Mouse (Mus musculus) midbrain, embryonic 11.5 days (tissue): ENCODE results near the gene St6galnac3. TPM values are rescaled to one million over a fixed set of nuclear protein-coding genes. Genes with fewer than 3 reads are reported as not detected.
A peak's percentile ranks its signal among the peaks of the same experiment; 100 is the strongest.

Experiments used
- ATAC-seq: fragments of 200-750 bp; cut with Nextera tagmentation; 2 replicates; pipeline ENCODE4 v1.8.0; 2017; ENCODE audit warnings: moderate TSS enrichment, moderate library complexity; ENCODE audit not compliant: low FRiP score
- DNase-seq: peaks from one replicate; pipeline ENCODE4 v3.0.0; 2015; ENCODE audit warnings: low spot score; ENCODE audit errors: missing footprints
- H3K27ac ChIP-seq: fragments of 300-500 bp; sonication (generic); 2 replicates; pipeline ENCODE4 v1.5.1; 2014; ENCODE audit warnings: low read depth, low read length
- H3K27me3 ChIP-seq: fragments of 300-500 bp; sonication (generic); 2 replicates; pipeline ENCODE4 v1.6.1; 2014; ENCODE audit warnings: mild to moderate bottlenecking, low read length, moderate library complexity, mixed read lengths; ENCODE audit not compliant: control insufficient read depth, insufficient read depth
- H3K36me3 ChIP-seq: fragments of 300-500 bp; sonication (generic); 2 replicates; pipeline ENCODE4 v1.6.1; 2014; ENCODE audit warnings: mild to moderate bottlenecking, low read length, moderate library complexity, mixed read lengths; ENCODE audit not compliant: control insufficient read depth, insufficient read depth
- H3K4me1 ChIP-seq: fragments of 300-500 bp; sonication (generic); 2 replicates; pipeline ENCODE4 v1.6.1; 2014; ENCODE audit warnings: low read length; ENCODE audit not compliant: control insufficient read depth, insufficient read depth
- H3K4me2 ChIP-seq: fragments of 300-500 bp; sonication (generic); 2 replicates; pipeline ENCODE4 v1.6.1; 2014; ENCODE audit warnings: mild to moderate bottlenecking, moderate library complexity
- H3K4me3 ChIP-seq: fragments of 300-500 bp; sonication (generic); 2 replicates; pipeline ENCODE4 v1.5.1; 2014; ENCODE audit warnings: low read depth, low read length
- H3K9ac ChIP-seq: fragments of 300-500 bp; sonication (generic); 2 replicates; pipeline ENCODE4 v1.6.1; 2014; ENCODE audit warnings: low read length
- H3K9me3 ChIP-seq: fragments of 300-500 bp; sonication (generic); 2 replicates; pipeline ENCODE4 v1.6.1; 2016; ENCODE audit warnings: low read length; ENCODE audit not compliant: control insufficient read depth
- WGBS: fragments of 180-500 bp; shearing (Covaris S2); extraction: QIAGEN DNeasy Blood & Tissue Kit; methylation state at CpG from one replicate; pipeline ENCODE4 v1.1.7; 2014; 5-methylcytosine and 5-hydroxymethylcytosine counted together
- polyA plus RNA-seq: library from polyadenylated mRNA; unstranded; fragments of >200 nt; fragmentation: Nextera tagmentation; extraction: Ambion mirVana; gene quantifications from 2 replicates; pipeline ENCODE4 v1.2.1, GENCODE M21; 2014

St6galnac3 gene
- polyA plus RNA-seq, 1 experiment from 2014 or later = 35.7 TPM

DNA sequence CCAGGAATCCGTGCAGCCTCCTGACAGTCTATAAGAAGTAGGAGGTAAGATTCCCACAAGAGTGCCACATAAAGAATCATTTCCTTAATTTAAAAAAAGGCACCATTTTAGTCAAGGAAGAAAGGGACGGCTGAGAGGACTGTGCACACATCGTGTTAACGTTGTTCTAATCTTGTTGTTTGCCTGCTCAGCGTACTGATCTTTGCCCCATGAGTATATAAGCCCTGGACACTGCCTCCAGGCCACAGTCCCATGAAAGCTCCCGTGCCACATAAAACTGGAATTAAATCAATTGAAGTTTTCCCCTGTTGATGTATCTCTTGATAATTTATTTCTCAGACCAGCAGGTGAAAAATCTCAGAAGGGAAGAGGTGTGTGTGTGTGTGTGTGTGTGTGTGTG, 195.8 kb downstream of the St6galnac3 start:
- no peak for ATAC-seq

DNA sequence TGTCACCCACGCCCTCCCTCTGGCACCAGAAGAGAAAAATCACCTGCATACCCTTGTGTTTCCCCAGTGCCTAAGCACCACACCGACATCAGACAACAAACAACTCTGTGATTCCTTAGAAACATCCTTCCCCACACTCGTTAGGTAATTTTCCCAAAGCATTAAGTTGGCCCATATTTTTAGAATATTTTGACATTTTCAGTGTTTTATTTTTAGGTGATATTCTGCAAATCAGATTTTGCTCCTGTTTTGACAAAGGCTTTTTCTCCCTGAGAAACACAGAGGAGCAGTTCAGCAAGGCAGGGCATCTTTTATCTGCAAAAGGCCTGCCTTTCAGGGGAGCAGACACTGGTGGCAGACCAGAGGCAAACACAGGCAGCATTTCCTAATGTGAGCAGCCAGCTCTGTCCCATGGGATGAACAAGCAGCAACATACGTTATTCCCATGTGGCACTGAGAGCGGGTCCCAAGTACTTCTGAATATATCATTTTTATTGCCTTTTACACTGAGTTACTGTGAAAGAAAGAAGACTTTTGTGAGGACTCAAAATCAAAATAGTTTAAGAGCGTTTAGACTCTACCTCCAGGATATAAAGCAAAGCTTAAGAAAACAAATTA, 199.7 kb downstream of the St6galnac3 start:
- Histone ChIP-seq H3K4me3 (no peak overlapping the region), H3K9ac (no peak overlapping the region), H3K27ac (no peak overlapping the region), H3K4me2 (no peak overlapping the region), H3K9me3 (no peaks in the 10 kb centered on the region), H3K27me3 (no peaks in the 10 kb centered on the region), H3K4me1 (no peaks in the 10 kb centered on the region), H3K36me3 (no peaks in the 10 kb centered on the region)
- DNase-seq = no peak
- ATAC-seq = no peak
- 82% methylated on average over 6 of the region's 6 CpGs for WGBS

More for the DNA sequence above, 195.8 kb downstream of the St6galnac3 start:
- Histone ChIP-seq H3K9ac (no peak overlapping the region), H3K4me1 (no peaks in the 10 kb centered on the region), H3K4me2 (no peak overlapping the region), H3K27ac (no peak overlapping the region), H3K9me3 (no peaks in the 10 kb centered on the region), H3K4me3 (no peak overlapping the region), H3K36me3 (no peaks in the 10 kb centered on the region), H3K27me3 (no peaks in the 10 kb centered on the region)
- DNase-seq = no peak
- 87% methylated on average over 6 of the region's 6 CpGs for WGBS

DNA sequence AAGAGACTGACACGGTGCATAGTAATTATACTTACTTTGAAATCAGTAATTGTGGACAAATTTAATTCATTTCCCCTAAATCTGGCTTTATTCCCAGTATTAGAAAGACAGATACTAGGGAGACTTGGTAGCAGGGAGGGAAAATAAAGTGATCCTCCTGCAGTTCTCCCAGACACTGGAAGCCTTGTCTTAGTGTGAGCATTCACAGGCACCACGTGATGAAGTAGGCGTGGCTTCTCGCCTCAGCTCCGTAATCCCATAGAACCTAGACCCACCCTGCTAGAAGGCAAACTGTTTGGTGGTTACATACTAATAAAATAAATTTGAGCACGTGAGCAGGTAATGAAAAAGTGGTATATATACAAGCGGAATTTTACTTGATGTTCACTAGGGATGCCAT, 208.1 kb downstream of the St6galnac3 start:
- no peak for ATAC-seq
- DNase-seq = peak; percentile 28
- H3K9me3 ChIP-seq = no peaks in the 10 kb centered on the region
- no peaks in the 10 kb centered on the region for H3K36me3 ChIP-seq
- H3K9ac ChIP-seq = no peak overlapping the region
- H3K27me3 ChIP-seq = no peaks in the 10 kb centered on the region
- no peaks in the 10 kb centered on the region for H3K4me1 ChIP-seq
- H3K4me3 ChIP-seq = no peak overlapping the region
- WGBS = 80% methylated on average over 7 of the region's 7 CpGs
- H3K27ac ChIP-seq = no peak overlapping the region
- H3K4me2 ChIP-seq = no peak overlapping the region

DNA sequence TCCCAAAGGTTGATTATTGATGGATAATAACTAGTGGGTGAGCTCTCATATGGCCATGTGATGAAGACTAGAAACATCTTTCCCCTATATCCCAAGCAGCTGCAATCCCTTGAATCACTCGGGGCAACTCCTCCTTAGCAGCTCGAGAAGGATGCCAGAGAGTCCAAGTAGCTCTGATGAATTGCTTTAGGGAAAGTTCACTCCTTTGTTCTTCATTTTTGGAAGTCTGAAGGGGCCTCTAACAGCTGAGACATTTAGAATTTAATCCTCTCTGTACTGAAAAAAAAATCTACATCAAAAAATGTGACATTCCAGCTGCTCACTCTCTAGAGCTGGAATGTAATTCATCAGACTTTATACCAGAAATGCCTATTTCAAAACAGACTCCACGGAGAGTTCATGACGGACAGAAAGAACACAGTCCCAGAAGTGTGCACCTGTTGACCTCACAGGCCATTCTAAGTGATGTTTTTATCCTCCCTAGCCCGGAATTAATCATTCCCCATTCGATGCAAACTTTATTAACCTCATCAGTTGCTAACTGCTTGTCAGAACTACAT, 211.4 kb downstream of the St6galnac3 start:
- Histone ChIP-seq H3K36me3 (no peaks in the 10 kb centered on the region), H3K4me3 (no peak overlapping the region), H3K27ac (no peak overlapping the region), H3K27me3 (no peaks in the 10 kb centered on the region), H3K9ac (no peak overlapping the region), H3K9me3 (no peaks in the 10 kb centered on the region), H3K4me1 (no peaks in the 10 kb centered on the region), H3K4me2 (no peak overlapping the region)
- WGBS = 77% methylated on average over 6 of the region's 6 CpGs
- DNase-seq (no peak), ATAC-seq (no peak)

DNA sequence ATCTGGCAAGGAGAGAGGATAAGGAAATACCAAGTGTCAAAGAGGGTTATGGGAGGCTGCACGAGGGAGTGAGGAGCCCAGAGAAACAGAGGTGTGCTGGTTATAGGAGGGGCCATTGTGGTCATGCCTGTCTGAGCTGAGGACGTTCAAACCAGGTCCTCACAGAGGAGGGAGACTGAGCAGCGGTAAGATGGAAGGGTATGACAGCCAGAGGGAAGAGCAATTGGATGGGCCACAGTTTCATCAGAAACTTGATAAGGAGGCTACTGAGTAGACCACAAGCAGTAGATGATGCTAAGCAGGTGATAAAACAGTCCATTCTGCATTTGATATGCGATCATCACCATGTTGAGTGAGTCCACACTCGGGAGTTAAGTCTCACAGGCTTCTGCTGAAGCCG, 212.4 kb downstream of the St6galnac3 start:
- no peaks in the 10 kb centered on the region for H3K36me3 ChIP-seq
- H3K9me3 ChIP-seq = no peaks in the 10 kb centered on the region
- H3K4me3 ChIP-seq = no peak overlapping the region
- 77% methylated on average over 6 of the region's 6 CpGs for WGBS
- H3K4me1 ChIP-seq = no peaks in the 10 kb centered on the region
- no peak overlapping the region for H3K4me2 ChIP-seq
- ATAC-seq (no peak), DNase-seq (no peak)
- no peaks in the 10 kb centered on the region for H3K27me3 ChIP-seq
- H3K27ac ChIP-seq = no peak overlapping the region
- no peak overlapping the region for H3K9ac ChIP-seq

DNA sequence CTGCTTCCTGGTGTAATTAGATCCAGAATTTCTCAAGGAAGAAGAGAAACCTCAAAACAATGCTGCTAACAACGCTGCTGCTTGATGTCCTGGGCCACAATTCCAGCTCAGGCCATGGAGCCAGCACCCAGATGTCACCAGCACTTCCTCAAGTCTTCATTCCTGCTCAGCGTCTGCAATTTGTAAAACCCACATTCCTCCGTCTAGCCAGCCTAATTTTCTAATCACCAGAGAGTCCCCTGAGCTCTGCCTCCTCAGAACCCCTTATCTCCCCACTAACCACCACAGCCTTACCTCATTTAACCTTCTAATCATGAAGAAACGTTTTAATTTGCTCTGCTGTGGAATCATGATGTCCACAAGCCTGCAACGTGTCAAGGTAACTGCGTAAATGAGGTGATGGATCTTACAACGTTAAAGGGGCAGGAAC, 213.8 kb downstream of the St6galnac3 start:
- no peaks in the 10 kb centered on the region for H3K36me3 ChIP-seq
- H3K9me3 ChIP-seq = no peaks in the 10 kb centered on the region
- no peak overlapping the region for H3K27ac ChIP-seq
- H3K4me1 ChIP-seq = no peaks in the 10 kb centered on the region
- no peak overlapping the region for H3K4me3 ChIP-seq
- DNase-seq (peak; percentile 79), ATAC-seq (no peak)
- no peak overlapping the region for H3K9ac ChIP-seq
- no peaks in the 10 kb centered on the region for H3K27me3 ChIP-seq
- 76% methylated on average over 7 of the region's 7 CpGs for WGBS
- H3K4me2 ChIP-seq = no peak overlapping the region

DNA sequence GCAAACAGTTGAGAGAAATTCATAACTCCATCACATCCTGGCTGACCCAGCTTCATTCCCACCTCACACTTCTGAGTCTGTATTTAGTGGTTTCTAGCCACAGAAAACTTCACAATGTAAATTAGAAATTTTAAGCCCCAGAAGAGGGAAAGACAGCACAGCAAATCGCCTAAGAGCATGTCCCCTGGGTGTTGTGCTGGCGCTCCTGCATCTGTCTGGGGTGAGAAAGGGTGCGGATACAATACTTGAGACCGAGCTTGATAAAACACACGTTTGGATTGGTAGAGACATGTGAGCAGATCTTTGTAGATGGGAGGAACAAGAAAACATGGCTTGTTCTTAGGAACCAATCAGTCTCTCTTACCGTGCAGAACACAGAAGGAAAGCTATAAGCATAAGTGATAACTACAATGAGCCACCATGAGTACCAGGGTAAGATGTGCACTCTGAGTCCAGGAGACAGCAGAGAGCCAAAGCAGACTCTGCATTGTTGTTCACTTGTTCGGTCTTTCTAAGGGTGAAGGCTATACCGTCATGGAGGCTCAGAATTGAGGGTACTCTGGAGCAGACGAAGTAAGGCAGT, 214.8 kb downstream of the St6galnac3 start:
- Histone ChIP-seq H3K4me3 (no peak overlapping the region), H3K4me1 (no peaks in the 10 kb centered on the region), H3K36me3 (no peaks in the 10 kb centered on the region), H3K9ac (no peak overlapping the region), H3K9me3 (no peaks in the 10 kb centered on the region), H3K27me3 (no peaks in the 10 kb centered on the region), H3K27ac (no peak overlapping the region), H3K4me2 (no peak overlapping the region)
- DNase-seq = peak; percentile 39
- WGBS = 89% methylated on average over 9 of the region's 9 CpGs
- no peak for ATAC-seq

DNA sequence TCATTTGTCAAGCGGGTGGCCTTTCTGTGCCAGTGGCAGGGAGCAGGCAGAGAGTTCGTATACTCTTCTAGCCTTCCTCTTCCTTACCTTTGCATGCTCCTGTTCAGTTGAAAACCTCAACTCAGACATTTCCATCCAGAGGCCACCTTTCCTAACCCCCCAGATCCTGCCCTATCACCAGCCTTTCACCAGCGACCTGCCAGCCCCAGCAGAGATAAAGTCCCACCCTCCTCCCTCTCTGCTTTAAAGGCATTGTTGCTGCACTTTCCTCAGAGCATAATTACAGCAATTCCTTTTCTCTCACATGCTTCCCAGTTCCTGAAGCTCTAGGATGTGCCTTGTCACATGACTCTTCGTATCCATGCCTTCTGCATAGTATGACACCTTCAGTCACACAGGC, 215.3 kb downstream of the St6galnac3 start:
- Histone ChIP-seq H3K4me2 (no peak overlapping the region), H3K27ac (no peak overlapping the region), H3K4me3 (no peak overlapping the region), H3K9me3 (no peaks in the 10 kb centered on the region), H3K9ac (no peak overlapping the region), H3K27me3 (no peaks in the 10 kb centered on the region), H3K36me3 (no peaks in the 10 kb centered on the region), H3K4me1 (no peaks in the 10 kb centered on the region)
- ATAC-seq (no peak), DNase-seq (no peak)
- 62% methylated on average over 4 of the region's 4 CpGs for WGBS

DNA sequence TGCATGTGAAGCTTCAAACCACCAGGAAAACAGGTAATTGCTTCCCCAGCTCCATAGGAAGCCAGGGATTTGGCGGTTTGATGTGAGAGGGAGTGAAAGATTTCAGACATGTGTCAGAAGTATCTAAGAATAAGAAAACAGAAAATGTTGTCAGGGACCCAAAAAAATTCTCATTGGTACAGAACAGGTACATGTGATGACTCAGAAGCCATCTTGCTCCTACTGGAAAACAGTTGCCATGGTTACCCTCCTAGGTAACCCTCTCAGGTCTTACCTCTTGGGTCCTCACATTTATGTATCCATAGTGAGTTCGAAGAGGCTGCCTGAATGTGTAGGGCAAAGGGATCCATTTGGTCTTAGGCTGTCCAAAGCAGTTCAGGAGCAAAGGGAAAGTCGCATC, 215.9 kb downstream of the St6galnac3 start:
- DNase-seq (no peak), ATAC-seq (no peak)
- Histone ChIP-seq H3K27ac (no peak overlapping the region), H3K27me3 (no peaks in the 10 kb centered on the region), H3K4me2 (no peak overlapping the region), H3K4me3 (no peak overlapping the region), H3K9me3 (no peaks in the 10 kb centered on the region), H3K4me1 (no peaks in the 10 kb centered on the region), H3K9ac (no peak overlapping the region), H3K36me3 (no peaks in the 10 kb centered on the region)
- WGBS = 88% methylated on average over 3 of the region's 3 CpGs
